Mouse (Mus musculus) forelimb bud, embryonic 11.5 days (tissue): ENCODE results near the gene Gm20388.
"Not testable (repeated sequence)": the region's sequence is repeated elsewhere in the genome, so short reads cannot be mapped to it uniquely, and the experiment has no call there.

Experiments used
- DNase-seq: peaks from one replicate; pipeline ENCODE4 v3.0.0-alpha.2; 2012; ENCODE audit warnings: low read depth, low spot score

Gene Gm20388

DNA sequence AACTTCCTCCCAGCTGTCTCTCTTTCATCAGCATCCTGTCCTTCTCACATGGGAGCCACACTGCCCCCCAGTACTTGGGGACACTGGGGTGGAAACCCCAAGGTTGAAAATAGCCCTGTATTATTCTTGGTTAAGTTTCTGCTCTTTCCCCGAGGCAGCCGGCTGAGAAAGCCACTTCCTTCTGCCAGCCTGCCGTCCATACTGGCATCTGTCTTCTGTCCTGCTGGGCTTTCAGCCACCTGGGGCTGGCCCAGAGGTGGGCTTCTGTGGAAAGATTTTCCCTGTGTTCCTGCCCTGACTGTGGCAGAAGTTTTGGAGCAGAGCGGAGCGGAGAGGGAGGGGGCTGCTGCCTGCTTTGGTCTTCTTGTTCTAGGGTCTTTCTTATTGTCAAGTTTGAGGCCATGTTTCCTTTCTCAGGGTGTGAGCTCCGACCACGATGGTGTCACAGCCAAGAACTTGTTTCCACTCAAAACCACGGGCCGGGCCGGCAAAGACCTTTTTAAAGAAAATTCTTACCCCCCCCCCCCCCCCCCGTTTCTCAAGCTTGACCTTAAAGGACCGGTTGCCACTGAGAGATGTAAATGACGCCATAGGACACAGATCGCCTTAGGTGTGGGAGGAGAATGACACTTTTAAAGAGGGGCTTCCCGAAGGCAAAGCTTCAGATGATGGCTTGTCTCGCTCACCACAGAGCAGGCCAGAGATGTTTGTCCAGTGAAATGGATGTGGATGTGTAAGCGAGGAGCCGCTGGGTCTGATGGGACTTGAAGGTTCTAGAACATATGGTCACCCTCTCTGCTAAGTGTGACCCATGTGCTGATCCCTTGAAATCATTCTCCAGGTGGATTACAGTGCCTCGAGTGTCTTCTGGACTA lies 849.9 kb downstream of the Gm20388 start:
- DNase-seq = no peak

DNA sequence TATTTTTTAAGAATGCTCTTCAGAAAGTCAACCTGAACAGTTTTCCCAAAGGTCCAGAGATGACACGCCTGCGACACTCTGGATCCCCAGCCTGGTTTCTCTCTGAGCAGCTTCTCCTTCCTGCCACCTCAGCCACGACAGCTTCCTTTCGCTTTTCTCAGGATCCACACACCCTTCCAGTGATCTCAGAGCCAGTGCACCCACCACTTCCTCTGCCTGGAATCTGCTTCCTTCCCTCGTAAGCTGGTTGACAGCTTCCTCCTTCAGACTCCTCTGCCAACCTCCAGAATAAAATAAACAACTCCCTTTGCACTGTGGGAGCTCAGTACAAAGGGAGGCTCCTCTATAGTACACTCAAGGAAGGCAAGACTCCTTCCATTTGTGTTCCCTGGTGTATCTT lies 852.6 kb downstream of the Gm20388 start:
- DNase-seq = no peak

DNA sequence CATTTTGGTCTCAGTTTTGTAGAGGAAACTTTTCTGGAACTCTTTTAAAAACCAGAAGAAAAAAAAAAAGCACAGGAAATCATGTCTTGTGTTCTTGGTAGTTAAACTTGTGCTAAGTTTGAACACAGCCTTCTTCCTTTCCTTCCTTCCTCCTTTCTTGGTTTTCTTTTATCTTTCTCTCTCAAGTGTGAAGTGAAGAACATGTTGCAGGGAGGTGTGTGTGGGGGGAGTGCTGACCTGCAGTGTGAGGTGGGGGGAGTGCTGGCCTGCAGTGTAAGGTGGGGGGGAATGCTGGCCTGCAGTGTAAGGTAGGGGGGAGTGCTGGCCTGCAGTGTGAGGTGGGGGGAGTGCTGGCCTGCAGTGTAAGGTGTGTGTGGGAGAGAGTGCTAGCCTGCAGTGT lies 854.0 kb downstream of the Gm20388 start:
- DNase-seq = no peak

DNA sequence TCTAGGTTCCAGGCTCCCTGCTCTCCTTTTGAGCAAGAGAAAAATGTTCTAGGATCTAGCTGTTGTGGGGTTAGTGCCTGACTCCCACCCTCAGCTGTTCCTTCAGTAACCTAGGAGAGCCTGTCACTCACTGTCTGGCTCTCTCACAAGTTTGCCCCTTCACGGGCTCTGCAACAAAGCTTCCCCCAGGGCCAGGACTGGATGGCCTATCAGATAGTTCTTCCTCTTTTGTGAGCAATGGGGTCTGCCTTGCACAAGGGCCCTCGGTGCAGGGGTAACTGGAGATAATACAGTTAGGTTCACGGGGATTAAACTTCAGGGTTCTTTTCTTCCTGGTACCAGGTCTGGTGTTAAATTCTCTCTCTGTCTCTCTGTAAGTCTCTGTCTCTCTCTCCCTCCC lies 856.0 kb downstream of the Gm20388 start:
- DNase-seq = no peak

DNA sequence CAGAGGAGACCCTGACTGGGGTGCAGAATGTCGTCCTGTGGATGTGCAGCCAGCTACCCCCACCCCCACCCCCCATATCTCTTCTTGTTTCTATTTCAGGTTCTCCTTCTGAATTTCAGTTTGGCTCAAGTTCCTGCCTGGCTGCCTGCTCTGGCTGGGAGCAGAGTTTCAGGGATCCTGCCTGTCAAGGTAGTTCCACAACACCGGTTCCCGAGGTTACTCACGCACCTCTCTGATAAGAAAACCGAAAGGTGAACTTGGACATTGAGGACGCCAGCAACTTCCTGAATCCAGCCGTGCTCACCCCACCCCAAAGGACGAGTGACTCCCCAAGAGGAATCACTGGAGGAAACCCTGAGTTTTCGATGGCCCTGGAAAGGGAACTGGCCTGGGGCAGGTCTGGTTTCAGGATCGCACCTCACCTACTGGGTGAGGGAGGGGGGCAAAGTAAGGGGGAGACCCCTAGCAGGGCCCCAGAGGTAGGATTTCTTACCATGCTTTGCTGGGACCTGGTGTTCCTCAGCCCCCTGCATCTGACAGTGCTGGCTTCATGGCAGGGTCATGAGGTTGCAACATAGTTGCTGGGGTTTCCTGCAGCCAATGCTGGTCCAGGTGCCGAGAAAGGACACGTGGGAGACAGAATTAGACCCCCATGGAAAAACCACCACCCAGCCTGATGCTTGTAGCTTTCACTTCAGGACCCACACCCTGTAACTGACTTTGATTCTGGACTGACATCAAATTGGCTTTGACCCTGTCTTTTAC lies 858.0 kb downstream of the Gm20388 start:
- no peak for DNase-seq

DNA sequence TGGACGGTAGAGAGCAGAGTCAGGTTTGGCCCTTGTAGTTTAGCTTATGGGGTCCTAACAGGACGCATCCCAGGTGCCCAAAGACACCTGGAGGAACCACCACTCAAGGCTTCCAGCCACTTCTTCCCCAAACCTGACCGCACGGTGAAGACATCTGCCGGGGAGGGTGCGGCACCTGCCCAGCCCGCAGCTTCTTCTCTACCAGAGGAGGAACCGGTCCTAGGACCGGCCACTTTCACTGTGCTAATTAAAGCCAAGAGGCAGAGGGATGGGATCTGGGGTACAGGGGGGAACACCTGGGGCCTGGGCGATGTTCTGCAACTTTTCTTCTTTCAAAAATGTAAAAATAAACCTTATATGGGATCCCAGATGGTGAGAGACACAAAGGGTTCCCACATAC lies 866.5 kb downstream of the Gm20388 start:
- no peak for DNase-seq

DNA sequence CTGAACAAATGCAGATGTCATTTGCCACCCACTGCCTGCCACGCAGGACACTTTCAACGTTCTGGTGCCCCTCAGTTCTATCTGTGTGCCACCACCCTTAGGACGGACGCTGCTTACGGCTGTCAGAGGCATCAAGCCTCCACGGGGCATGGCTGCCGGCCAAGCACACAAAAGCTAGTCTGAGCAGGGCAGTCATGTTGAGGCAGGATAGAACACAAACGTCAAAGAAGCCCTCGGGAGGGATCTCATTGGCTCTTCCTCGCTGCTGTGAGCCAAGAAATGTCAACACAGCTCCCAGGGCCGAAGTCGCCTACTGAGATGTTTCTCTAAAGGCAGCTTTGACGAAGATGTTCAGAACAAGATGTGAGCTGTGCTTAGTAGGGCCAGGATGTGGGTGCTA lies 867.1 kb downstream of the Gm20388 start:
- DNase-seq = no peak

DNA sequence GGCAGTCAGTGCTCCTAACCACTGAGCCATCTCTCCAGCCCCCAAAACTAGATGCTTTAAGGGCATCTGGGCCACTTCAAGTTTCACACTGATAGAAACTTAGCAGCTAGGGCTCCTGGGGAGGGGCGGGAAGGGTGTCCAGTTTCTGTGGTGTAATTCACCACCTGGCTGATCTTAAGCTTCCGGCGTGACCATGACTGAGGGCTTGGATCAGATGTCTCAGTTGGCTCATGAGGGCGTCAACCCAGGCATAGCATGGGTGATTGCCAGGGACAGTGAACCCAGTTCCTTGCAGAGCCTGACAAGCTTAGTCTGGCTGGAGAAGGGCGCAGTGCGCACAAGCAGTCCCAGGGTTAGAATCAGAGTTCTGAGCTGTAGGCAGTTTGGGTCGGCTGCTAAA lies 868.5 kb downstream of the Gm20388 start:
- no peak for DNase-seq

DNA sequence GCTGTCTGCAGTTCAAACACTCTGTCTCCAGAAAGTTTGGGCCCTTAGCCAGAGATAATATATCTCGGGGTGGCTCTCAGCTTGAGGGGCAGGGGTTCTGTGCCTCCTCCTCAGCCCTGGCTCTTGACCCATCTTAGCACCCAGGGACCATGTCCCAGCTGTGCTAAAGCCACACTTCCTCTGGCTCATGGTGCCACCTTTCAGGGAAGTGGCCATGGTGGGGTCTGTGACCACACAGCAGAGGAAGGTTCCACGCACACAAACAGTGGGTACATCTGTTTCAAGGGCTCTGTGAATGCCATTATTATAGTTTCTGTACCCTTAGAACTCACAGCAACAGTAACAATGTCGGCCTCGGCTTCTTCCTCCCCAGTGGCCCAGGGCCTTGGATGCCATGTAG lies 873.1 kb downstream of the Gm20388 start:
- no peak for DNase-seq

DNA sequence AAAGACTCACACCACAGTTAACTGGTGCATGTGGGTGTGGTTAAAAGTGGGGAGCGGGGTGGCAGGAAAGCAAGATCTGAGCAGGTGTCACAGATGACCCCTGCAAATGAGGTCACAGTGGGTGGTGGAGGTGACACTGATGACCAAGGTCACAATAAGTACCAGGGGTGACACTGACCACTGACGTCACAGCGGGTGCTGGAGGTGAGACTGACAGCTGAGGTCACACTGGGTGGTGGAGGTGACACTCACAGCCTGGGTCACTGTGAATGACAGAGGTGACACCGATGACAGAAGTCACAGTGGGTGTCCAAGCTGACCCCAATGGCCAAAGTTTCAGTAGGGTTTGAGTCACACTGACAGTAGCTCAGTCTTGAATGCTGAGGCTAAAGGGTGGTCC lies 876.1 kb downstream of the Gm20388 start:
- DNase-seq = no peak

DNA sequence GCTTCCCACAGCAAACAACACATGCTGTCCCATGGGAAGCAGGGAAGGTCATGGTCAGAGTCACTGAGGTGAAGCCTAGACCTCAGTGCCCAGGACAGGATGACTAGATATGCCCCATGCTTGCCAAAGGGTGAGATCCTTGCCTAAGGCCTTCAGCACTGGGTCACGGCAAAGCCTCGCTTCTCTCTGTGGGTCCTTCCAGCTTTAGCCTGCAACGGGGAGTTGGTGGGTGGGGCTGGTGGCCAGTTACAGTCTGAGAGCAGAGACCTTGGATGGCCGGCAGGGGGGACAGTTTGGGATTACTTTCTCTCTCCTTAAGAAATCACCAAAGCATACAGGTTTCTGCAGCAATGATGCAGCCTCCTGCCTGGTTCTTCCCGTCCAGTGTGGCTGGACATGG lies 877.0 kb downstream of the Gm20388 start:
- no peak for DNase-seq

DNA sequence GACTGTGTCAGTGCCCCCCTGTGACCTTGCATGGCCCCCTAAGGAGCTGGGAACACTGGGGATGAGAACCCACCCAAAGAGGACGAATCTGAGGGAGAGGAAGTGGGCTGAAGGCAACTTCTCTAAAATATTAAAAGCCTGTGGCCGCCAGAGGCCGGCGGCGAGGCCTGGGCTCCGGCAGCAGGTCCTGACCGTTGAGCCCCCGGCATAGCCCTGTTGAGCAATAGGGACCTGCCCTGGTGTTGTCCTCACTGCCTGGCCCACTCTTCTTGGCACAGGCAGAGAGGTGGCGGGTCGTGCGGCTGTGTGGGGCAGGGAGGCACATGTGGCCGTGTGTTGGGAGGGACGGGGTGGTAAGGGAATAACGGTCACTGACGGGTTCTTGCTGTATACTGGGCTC lies 882.1 kb downstream of the Gm20388 start:
- DNase-seq = no peak

DNA sequence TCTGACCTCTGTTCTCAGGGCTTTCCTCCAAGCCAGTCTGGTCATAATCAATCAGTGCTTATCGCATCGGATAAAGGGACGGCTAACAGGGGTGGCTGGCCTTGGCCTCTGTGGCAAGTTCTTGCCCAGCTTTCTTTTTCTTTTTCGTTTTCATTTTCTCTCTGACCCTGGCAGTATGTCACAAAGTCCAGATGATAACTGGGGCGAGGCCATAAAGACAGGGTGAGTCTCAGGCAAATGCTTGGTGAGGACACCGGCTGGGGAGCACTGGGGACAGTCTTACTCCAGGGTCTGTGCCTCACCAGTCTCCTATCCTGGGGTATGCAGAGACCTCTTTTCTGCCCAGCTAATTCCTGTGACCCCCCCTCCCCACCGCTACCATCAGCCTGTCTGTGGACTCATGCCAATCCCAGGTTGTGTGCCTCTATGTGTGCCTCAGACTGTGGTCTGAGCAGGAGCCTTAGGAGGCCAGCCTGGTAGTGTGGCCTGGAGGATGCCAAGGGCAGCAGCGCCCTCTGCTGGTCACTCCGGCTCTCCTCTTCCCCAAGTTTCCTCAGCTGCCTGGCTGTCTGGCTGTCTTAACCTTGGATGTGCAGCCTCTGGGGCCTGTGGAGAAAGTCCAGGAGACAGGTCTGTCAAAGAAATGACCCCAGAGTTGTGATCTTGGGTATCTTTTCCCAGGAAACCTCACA lies 885.4 kb downstream of the Gm20388 start:
- peak; percentile 89 for DNase-seq

DNA sequence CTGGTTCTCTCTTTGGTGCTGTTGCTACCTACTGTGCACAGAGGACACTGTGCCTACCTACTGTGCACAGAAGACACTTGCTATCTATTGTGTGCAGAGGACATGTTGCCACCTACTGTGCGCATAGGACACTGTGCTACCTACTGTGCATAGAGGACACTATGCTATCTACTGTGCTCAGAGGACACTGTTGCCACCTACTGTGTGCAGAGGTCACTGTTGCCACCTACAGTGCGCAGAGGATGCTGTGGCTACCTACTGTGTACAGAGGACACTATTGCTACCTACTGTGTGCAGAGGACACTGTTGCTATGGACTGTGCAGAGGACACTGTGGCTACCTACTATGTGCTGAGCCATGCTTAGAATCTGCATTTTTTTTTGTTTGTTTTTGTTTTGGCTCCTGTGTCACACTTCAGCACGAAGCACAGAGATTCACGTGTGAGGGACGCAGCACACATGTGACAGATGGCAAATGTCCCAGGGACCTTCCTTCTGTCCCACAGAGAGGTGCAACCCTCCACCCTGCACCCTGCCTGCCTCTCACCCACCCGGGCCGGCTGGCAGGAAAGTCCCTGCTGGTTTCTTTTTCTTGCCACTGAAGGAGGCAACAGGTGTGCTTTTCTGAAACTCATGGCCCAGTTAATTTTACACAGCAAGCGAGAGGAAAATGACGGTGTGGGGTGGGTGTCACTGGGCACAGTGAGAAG lies 886.5 kb downstream of the Gm20388 start:
- no peak for DNase-seq

DNA sequence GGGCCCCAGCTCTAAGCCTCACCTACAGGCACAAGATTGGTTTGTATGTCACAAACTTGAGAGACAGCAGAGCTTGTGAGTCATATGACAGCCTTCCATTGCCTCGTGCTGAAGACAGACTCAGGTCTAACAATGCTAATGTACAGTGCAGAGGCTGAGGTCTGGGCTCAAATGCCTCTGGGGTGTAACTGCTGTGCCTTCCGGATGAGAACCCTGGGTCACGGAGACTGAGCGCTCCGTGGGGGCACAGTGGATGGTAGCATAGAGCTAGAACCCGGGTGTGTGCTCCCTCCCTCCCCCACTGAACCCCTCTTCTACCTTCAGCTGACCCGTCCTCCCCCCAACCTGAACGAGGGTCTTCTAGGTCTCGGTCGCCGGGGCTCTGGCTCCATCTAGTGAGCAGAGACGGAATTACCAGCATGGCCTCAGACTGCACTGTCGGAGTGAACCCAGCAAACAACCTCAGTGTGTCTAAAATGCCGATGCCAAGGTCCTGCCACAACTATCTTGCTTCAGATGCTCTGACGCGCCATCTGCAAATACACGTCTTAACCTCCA lies 889.7 kb downstream of the Gm20388 start:
- DNase-seq = peak; percentile 57

DNA sequence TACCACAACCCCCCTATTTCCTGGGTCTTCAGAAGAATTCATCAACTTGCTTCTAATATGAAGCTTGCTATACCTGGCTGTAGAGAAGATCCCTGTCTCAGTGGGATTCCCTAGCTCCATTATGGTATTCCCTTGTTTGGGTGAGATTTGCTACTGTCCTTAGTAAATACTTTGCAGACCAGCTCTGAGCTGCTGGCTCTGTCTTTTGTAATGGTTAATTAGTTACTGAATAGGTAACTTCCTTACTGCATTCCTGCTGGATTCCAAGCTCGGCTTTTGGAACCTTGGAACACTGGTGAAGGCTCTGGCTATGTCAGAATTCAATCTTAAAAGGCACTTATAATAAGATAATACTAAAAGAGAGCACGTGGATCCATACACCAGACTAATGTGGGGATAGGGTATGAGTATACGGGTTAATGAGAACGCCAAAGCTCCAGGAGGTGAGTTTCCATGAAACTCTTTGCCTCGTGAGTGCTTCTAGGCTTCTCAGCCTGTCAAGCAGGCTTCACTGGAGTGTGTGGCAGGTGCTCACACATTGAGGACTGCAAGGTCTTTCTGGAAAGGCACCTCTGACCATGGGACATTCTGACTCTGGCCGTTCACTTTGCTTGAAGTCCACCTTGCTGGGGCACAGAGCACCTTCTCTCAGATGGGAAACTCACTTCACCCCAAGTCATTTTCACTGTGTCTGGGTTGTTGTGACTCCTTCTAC lies 893.2 kb downstream of the Gm20388 start:
- DNase-seq = not testable (repeated sequence)

DNA sequence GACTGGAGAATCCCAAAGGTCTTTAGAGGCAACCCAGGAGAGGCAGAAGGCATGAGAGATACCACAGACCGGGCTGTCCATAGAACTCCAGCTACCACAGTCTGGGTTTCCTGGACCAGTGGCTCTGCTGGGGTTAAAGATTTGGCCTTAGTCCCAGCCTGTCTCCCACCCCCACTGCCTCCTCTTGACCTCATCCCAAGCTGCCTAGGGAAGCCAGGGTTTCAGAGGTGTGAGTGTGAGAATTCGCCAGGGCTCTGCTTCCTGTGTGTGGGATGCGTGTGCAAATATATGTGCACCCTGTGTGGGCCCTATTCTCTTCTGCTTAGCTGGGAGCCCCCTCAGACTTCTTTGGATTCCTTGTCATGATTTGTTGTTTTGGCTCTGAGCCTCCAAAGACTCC lies 894.1 kb downstream of the Gm20388 start:
- no peak for DNase-seq

DNA sequence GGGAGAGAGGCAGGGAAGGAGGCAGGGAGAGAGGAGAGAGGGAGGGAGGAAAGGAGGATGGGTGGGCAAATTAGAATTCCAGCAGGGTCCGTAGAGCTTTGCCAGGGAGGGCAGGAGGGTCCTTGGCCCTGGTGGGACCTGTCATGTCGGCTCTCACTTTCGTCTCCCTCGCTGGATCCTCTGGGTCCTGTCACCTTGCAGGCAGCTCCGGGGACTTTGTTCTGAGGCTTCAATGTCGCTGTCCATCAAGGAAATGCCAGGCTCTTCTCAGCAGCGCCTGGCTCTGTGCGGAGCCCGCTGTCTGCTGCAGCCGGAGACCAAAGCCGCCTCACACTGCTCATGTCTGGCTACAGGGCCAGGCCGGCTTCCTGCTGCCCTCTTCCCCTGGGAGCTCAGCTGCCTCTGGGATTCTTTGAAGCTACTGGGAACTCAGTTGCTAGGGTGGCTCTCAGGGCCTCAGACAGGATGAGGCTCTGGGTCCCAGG lies 896.2 kb downstream of the Gm20388 start:
- no peak for DNase-seq

DNA sequence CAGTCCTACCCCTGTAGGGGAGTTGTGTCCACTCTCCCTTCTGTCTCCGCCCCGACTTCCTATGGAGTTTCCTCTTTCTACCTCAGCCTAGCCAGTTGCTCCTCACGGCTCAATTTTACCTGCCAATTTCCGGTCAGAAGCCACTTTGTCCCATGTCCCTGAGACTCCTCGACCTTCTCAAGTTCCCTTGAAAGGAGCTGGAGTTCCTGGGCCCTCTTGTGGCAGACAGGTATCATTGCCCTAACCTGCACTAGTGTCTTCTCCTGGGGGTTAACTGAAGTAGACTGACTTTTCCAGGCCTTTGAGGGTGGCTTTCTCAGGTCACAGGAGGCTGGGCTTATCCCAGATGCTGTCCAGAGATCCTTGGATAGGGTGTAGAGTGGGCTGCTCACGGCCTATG lies 897.1 kb downstream of the Gm20388 start:
- no peak for DNase-seq

DNA sequence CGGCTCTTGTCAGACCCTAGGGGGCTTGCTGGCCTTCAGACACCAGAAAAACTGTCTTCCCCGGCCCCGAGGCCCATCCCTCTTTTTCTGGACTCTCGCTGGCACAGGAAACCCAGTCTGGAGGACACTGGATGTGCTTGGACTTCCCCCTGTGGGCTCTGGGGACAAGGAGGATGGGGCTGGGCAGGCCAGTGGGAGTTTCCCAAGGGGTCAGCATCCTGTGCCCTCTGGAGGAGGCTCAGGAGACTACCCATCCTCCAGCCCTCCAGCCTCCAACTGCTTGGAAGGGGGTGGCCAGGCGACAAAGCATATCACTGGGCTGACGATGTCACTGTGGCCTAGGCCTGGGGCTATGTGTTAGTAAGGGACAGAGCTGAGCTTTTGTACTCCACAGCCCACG lies 898.4 kb downstream of the Gm20388 start:
- no peak for DNase-seq

DNA sequence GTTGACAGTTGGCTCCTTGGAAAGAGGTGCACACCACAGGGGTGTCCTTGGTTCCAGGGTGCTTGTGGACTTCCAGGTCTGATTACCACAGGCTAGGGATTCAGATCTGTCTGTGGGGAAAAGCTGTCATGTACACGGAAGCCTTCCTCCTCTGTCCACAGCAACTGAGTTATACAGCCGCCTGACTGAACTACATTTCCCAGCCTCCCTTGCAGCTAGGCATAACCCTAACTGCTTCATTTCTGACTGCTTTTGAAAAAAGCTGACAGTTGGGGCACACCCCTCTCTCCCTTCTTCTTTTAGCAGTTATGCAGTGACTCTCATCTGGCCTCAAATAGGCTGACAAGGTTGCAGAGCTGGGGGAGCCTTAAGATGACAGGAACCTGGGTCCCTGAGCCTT lies 901.3 kb downstream of the Gm20388 start:
- DNase-seq = no peak
